In the genomic region with DNA sequence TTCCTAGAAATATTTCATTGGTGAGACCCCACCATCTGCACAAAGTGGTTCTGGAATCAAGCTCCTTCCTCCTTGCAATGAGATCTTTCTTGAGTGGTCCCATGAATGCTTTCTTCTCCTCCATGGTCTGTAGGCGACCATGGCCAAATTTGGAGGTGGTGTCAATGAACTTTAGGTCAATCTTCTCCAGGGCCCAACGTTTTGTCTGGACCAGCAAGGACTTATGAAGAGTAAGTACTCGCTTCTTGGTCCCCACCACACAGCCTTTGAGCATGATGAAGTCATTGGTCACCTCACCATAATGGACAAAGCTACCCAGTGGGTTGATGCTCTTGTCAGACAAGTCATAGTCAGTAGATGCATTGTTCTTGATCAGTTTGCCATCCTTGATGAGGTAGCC, we compare ENCODE assay signal across 20 mouse cellular contexts. TPM values are rescaled to one million over a fixed set of nuclear protein-coding genes. Genes with fewer than 3 reads are reported as not detected.
A peak's percentile ranks its signal among the peaks of the same experiment; 100 is the strongest.
DNase-seq lines count a peak whose midpoint lies in the region; TF ChIP-seq lines count a peak whose summit lies in the region.
"Not testable (repeated sequence)": the region's sequence is repeated elsewhere in the genome, so short reads cannot be mapped to it uniquely, and the experiment has no call there.
"Had no signal": no experiment of that assay in that cellular context is flagged by ENCODE, and none has a peak within 500 bp of the region (broad histone marks: within the 10 kb centered on the region; RNA-seq: fewer than 3 reads in every experiment).

No protein-coding gene starts in this region.

- WGBS in thymus, adult 2 months = 63% methylated on average over 3 of the region's 3 CpGs

- H3K27me3 ChIP-seq in thymus, adult 2 months (ENCODE audit: control insufficient read depth, insufficient read depth, low read length) = not testable (repeated sequence)

- H3K4me1 ChIP-seq in thymus, adult 2 months (replicated peaks; ENCODE audit: control insufficient read depth, insufficient read depth, low read length) = not testable (repeated sequence)

- intact Hi-C loops in heart, postnatal 25 days (cut with DNase I) = not testable (repeated sequence)

- not testable (repeated sequence) for TF ChIP-seq POLR2A in thymus, adult 2 months (IDR thresholded peaks at IDR 0.05; ENCODE audit: control insufficient read depth, extremely low read depth, insufficient read depth, low read length, poor library complexity)

- peak; percentile 0 for DNase-seq in adrenal gland, adult 8-10 months
- peak; percentile 3 for DNase-seq in gastrocnemius, postnatal 25 days
- DNase-seq in heart, postnatal 25 days (ENCODE audit: low spot score) = peak; percentile 0
- peak; percentile 1 for DNase-seq in lung, postnatal 10 days
- DNase-seq in testis, postnatal 10 days (ENCODE audit: low spot score) = peak; percentile 31
- DNase-seq in thymus, adult 2 months = peak; percentile 0
- peak; percentile 0 for DNase-seq in thymus, postnatal 25 days

- H3K4me3 ChIP-seq in thymus, adult 2 months (ENCODE audit: control insufficient read depth, insufficient read depth, low read length) = not testable (repeated sequence)

- not testable (repeated sequence) for TF ChIP-seq CTCF in thymus, adult 2 months (IDR thresholded peaks at IDR 0.05; ENCODE audit: borderline replicate concordance, control insufficient read depth, extremely low read depth, insufficient read depth, low read length, poor library complexity)

- not testable (repeated sequence) for H3K27ac ChIP-seq in thymus, adult 2 months (ENCODE audit: control insufficient read depth, insufficient read depth, low read length)

- H3K36me3 ChIP-seq in thymus, adult 2 months (ENCODE audit: control insufficient read depth, insufficient read depth, low read length) = not testable (repeated sequence)

RNA-seq across cellular contexts. Expression of gene Sprr2a2, which starts 11.7 kb away (rescaled TPM):
- not detected for total RNA-seq in adrenal gland, adult 8-10 months (2022)
- not detected for total RNA-seq in gastrocnemius, postnatal 25 days (2021)
- 1 to 10 TPM; 1.1 to 1.5 TPM for total RNA-seq in heart, postnatal 25 days (2021)
- 294 and 400 TPM in 2 replicates for polyA plus RNA-seq in thymus, adult 2 months (2012; rRNA removed)
- total RNA-seq: adrenal gland, postnatal 10 days; adrenal gland, postnatal 25 days; adrenal gland, postnatal 4 days; common myeloid progenitor, adult 5-6 weeks had no signal
- polyA plus RNA-seq: embryonic facial prominence, embryonic 11.5 days; embryonic facial prominence, embryonic 13.5 days; forebrain, embryonic 10.5 days; forebrain, embryonic 12.5 days; forebrain, embryonic 14.5 days; forebrain, embryonic 16.5 days had no signal

RNA-seq across cellular contexts. Expression of gene Sprr2a1, which starts 11.8 kb away (rescaled TPM):
- total RNA-seq in adrenal gland, adult 8-10 months (2022) = not detected
- not detected for total RNA-seq in gastrocnemius, postnatal 25 days (2021)
- not detected for total RNA-seq in heart, postnatal 25 days (2021)
- 1.3 and 1.5 TPM in 2 replicates for polyA plus RNA-seq in thymus, adult 2 months (2012; rRNA removed)
- total RNA-seq: adrenal gland, postnatal 10 days; adrenal gland, postnatal 25 days; adrenal gland, postnatal 4 days; common myeloid progenitor, adult 5-6 weeks; ES-E14; MEL had no signal
- polyA plus RNA-seq: embryonic facial prominence, embryonic 11.5 days; embryonic facial prominence, embryonic 13.5 days; erythroblast, embryonic 14.5 days; forebrain, embryonic 10.5 days; forebrain, embryonic 12.5 days; forebrain, embryonic 14.5 days; forebrain, embryonic 16.5 days had no signal

RNA-seq across cellular contexts. Expression of gene Sprr2a3, which starts 57.8 kb away (rescaled TPM):
- total RNA-seq in adrenal gland, adult 8-10 months (2022) = not detected
- total RNA-seq in gastrocnemius, postnatal 25 days (2021) = not detected
- not detected for total RNA-seq in heart, postnatal 25 days (2021)
- 7.0 and 8.8 TPM in 2 replicates for polyA plus RNA-seq in thymus, adult 2 months (2012; rRNA removed)
- total RNA-seq: adrenal gland, postnatal 10 days; adrenal gland, postnatal 25 days; adrenal gland, postnatal 4 days; common myeloid progenitor, adult 5-6 weeks; ES-E14; MEL had no signal
- polyA plus RNA-seq: embryonic facial prominence, embryonic 11.5 days; embryonic facial prominence, embryonic 13.5 days; erythroblast, embryonic 14.5 days; forebrain, embryonic 10.5 days; forebrain, embryonic 12.5 days; forebrain, embryonic 14.5 days; forebrain, embryonic 16.5 days had no signal
